Mouse (Mus musculus) stomach, postnatal 0 days (tissue): ENCODE results near the gene Pde4dip. TPM values are rescaled to one million over a fixed set of nuclear protein-coding genes. Genes with fewer than 3 reads are reported as not detected.

Experiments
- ATAC-seq: fragments of 200-750 bp; cut with Nextera tagmentation; 2 replicates; pipeline ENCODE4 v1.8.0; 2017; ENCODE audit not compliant: low FRiP score, low TSS enrichment
- DNase-seq: peaks from one replicate; pipeline ENCODE4 v3.0.0-alpha.2; 2016; ENCODE audit warnings: low spot score
- H3K27ac ChIP-seq: fragments of 300-500 bp; sonication (generic); replicated peaks from 2 replicates; pipeline ENCODE4 v1.5.1; 2014; ENCODE audit warnings: mild to moderate bottlenecking, control low read depth
- H3K27me3 ChIP-seq: fragments of 300-500 bp; sonication (generic); 2 replicates; pipeline ENCODE4 v1.6.1; 2014; ENCODE audit warnings: low read length; ENCODE audit not compliant: control insufficient read depth, insufficient read depth
- H3K36me3 ChIP-seq: fragments of 300-500 bp; sonication (generic); 2 replicates; pipeline ENCODE4 v1.6.1; 2014; ENCODE audit warnings: low read length, mixed read lengths; ENCODE audit not compliant: control insufficient read depth, insufficient read depth
- H3K4me1 ChIP-seq: fragments of 300-500 bp; sonication (generic); replicated peaks from 2 replicates; pipeline ENCODE4 v1.6.1; 2014; ENCODE audit warnings: antibody characterized with exemption; ENCODE audit not compliant: control insufficient read depth, insufficient read depth
- H3K4me2 ChIP-seq: fragments of 300-500 bp; sonication (generic); replicated peaks from 2 replicates; pipeline ENCODE4 v1.6.1; 2014; ENCODE audit warnings: low read depth, mild to moderate bottlenecking, control low read depth, moderate library complexity
- H3K4me3 ChIP-seq: fragments of 300-500 bp; sonication (generic); 2 replicates; pipeline ENCODE4 v1.5.1; 2014; ENCODE audit warnings: low read depth, low read length, control low read depth
- H3K9ac ChIP-seq: fragments of 300-500 bp; sonication (generic); 2 replicates; pipeline ENCODE4 v1.6.1; 2014; ENCODE audit warnings: mild to moderate bottlenecking, low read length, control low read depth, mixed read lengths
- H3K9me3 ChIP-seq: fragments of 300-500 bp; sonication (generic); 2 replicates; pipeline ENCODE4 v1.6.1; 2016; ENCODE audit warnings: low read length; ENCODE audit not compliant: control insufficient read depth
- CTCF ChIP-seq: IDR thresholded peaks from 2 replicates; pipeline ENCODE4 v1.5.1; 2016; ENCODE audit warnings: antibody characterized with exemption, low read depth, mild to moderate bottlenecking, moderate library complexity
- EP300 ChIP-seq: optimal IDR thresholded peaks from 2 replicates; pipeline ENCODE3; 2016; ENCODE audit warnings: antibody characterized with exemption
- WGBS: fragments of 180-500 bp; shearing (Covaris S2); extraction: QIAGEN DNeasy Blood & Tissue Kit; methylation state at CpG from one replicate; pipeline ENCODE4 v1.1.7; 2014; 5-methylcytosine and 5-hydroxymethylcytosine counted together
- polyA plus RNA-seq: library from polyadenylated mRNA; unstranded; fragments of >200 nt; fragmentation: Nextera tagmentation; extraction: Ambion mirVana; gene quantifications from 2 replicates; pipeline ENCODE4 v1.2.1, GENCODE M21; 2015

The Pde4dip gene
- polyA plus RNA-seq, 1 experiment from 2014 or later, result 9.9 TPM

DNA sequence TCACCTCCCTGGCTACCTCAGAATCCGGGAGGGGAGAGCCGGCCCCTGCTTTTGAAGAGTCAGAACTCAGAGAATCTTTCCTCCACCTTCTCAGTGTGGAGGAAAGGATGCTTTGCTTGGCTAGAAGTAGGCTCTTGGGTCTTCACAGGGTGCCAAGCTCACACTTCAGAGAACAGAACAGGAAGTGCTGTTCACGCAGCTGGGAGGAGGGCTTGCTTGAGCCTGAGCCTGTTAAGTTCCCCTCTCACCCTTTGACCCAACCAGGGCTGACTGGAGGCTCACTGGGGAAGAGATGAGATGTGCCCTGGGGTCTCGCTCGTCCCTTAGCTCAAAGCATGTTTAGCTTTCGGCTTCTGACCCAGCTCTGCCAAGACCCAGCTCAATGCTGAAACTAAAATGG, 44.7 kb upstream of the Pde4dip start:
- H3K4me3 ChIP-seq, result no peak overlapping the region
- no peak overlapping the region for H3K9ac ChIP-seq
- no peaks in the 10 kb centered on the region for H3K4me1 ChIP-seq
- 51% methylated on average over 6 of the region's 6 CpGs for WGBS
- no peak overlapping the region for H3K4me2 ChIP-seq
- peak; percentile 41; the same call in 1 of the 2 replicates for ATAC-seq
- H3K27me3 ChIP-seq, result no peaks in the 10 kb centered on the region
- DNase-seq, result no peak
- TF ChIP-seq CTCF (no peak), EP300 (no peak)
- no peak overlapping the region for H3K27ac ChIP-seq
- no peaks in the 10 kb centered on the region for H3K36me3 ChIP-seq
- H3K9me3 ChIP-seq, result no peaks in the 10 kb centered on the region

GRCm38 (mm10) chr3:97932771-97933170, 44.3 kb upstream of the Pde4dip start:
- no peak overlapping the region for H3K9ac ChIP-seq
- no peaks in the 10 kb centered on the region for H3K36me3 ChIP-seq
- WGBS, result 45% methylated on average over 11 of the region's 11 CpGs
- H3K4me3 ChIP-seq, result no peak overlapping the region
- H3K4me1 ChIP-seq, result no peaks in the 10 kb centered on the region
- no peak overlapping the region for H3K4me2 ChIP-seq
- ATAC-seq (no peak), DNase-seq (no peak)
- H3K27me3 ChIP-seq, result no peaks in the 10 kb centered on the region
- H3K27ac ChIP-seq, result no peak overlapping the region
- no peaks in the 10 kb centered on the region for H3K9me3 ChIP-seq
- TF ChIP-seq EP300, result no peak
- no peak for TF ChIP-seq CTCF

GRCm38 (mm10) chr3:97932131-97932530, 43.6 kb upstream of the Pde4dip start:
- H3K9ac ChIP-seq, result no peak overlapping the region
- no peaks in the 10 kb centered on the region for H3K9me3 ChIP-seq
- no peak overlapping the region for H3K27ac ChIP-seq
- ATAC-seq, result no peak
- H3K4me3 ChIP-seq, result no peak overlapping the region
- peak overlapping the region; percentile 31 for H3K4me2 ChIP-seq
- H3K27me3 ChIP-seq, result no peaks in the 10 kb centered on the region
- no peak for DNase-seq
- no peak for TF ChIP-seq CTCF
- TF ChIP-seq EP300, result no peak
- no peaks in the 10 kb centered on the region for H3K4me1 ChIP-seq
- whole genome bisulfite sequencing, result 29% methylated on average over 10 of the region's 10 CpGs
- H3K36me3 ChIP-seq, result no peaks in the 10 kb centered on the region

DNA sequence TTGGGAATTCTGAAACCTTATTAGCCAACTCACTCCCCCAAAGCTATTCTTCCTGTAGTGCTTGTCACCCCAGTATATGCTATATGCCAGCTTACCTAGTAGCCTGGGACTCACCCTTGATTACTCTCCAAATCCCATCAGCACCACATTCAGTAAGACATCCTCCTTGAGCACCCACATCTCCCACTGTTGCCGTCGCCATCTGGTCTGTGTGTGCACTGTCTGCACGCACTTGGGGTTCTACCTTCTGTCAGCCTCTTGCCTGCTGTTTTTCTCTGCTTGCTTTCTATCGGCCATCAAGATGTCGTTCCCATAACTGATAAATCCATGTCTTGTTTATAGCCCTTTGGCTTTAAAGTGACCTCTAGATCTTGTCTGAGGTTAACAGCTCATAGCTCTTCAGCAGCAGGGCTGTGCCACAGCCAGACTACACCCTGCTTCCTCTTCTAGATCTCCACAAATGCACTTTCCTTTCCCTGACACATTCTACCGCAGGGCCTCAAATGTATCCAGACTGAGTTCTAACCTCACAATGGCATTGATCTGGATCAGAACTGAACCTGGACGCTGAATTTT, 42.9 kb upstream of the Pde4dip start:
- no peak for TF ChIP-seq CTCF
- TF ChIP-seq EP300, result no peak
- H3K4me3 ChIP-seq, result no peak overlapping the region
- ATAC-seq (no peak), DNase-seq (no peak)
- no peaks in the 10 kb centered on the region for H3K4me1 ChIP-seq
- no peak overlapping the region for H3K9ac ChIP-seq
- no peak overlapping the region for H3K27ac ChIP-seq
- H3K27me3 ChIP-seq, result no peaks in the 10 kb centered on the region
- WGBS, result 72% methylated on average over 7 of the region's 7 CpGs
- no peaks in the 10 kb centered on the region for H3K9me3 ChIP-seq
- no peaks in the 10 kb centered on the region for H3K36me3 ChIP-seq
- H3K4me2 ChIP-seq, result no peak overlapping the region

DNA sequence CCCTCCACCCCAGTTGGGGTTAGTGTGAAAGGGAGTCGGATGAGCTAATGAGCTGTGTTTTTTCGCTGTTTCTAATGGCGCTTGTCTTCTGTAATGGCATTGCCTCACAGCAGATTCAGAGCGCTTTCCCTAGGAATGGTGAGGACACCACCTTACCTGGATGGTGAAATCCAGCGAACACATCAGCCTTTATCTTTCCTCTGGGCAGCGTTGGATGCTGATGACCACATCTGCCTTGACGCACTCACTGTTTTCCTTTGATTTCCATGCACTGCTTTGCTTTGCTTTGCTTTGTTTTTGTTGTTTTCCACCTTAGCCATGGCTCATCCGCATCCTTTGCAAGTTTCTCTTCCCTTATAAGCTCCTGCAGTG, 42.3 kb upstream of the Pde4dip start:
- Histone ChIP-seq H3K4me3 (no peak overlapping the region), H3K9ac (no peak overlapping the region), H3K36me3 (no peaks in the 10 kb centered on the region), H3K27me3 (no peaks in the 10 kb centered on the region), H3K4me1 (no peaks in the 10 kb centered on the region), H3K27ac (no peak overlapping the region), H3K4me2 (no peak overlapping the region), H3K9me3 (no peaks in the 10 kb centered on the region)
- 84% methylated on average over 8 of the region's 8 CpGs for WGBS
- ATAC-seq, result no peak
- DNase-seq, result no peak
- TF ChIP-seq EP300, result no peak
- no peak for TF ChIP-seq CTCF

GRCm38 (mm10) chr3:97930141-97930786, 41.8 kb upstream of the Pde4dip start:
- DNase-seq (no peak), ATAC-seq (no peak)
- peak; percentile 41 for TF ChIP-seq CTCF
- TF ChIP-seq EP300, result no peak
- no peak overlapping the region for H3K27ac ChIP-seq
- 54% methylated on average over 12 of the region's 12 CpGs for WGBS
- H3K9me3 ChIP-seq, result no peaks in the 10 kb centered on the region
- H3K9ac ChIP-seq, result no peak overlapping the region
- H3K4me3 ChIP-seq, result no peak overlapping the region
- H3K27me3 ChIP-seq, result no peaks in the 10 kb centered on the region
- no peaks in the 10 kb centered on the region for H3K36me3 ChIP-seq
- H3K4me2 ChIP-seq, result no peak overlapping the region
- no peaks in the 10 kb centered on the region for H3K4me1 ChIP-seq
